Mouse (Mus musculus) hindbrain, postnatal 0 days (tissue): ENCODE measurements at regions not wholly inside any gene's neighbourhood (a gene's known extent, or its start where the extent isn't known, plus 50 kb on each side); places are given as distances from the start of the nearest gene placed in this dataset.

Source experiments
- ATAC-seq: fragments of 200-750 bp; cut with Nextera tagmentation; 2 replicates; pipeline ENCODE4 v1.8.0; 2017; ENCODE audit warnings: mild to moderate bottlenecking, moderate TSS enrichment, moderate library complexity
- DNase-seq: peaks from one replicate; pipeline ENCODE4 v3.0.0-alpha.2; 2015; ENCODE audit warnings: low spot score
- H3K27ac ChIP-seq: fragments of 300-500 bp; sonication (generic); 2 replicates; pipeline ENCODE4 v1.5.1; 2014; ENCODE audit warnings: mild to moderate bottlenecking
- H3K27me3 ChIP-seq: fragments of 300-500 bp; sonication (generic); 2 replicates; pipeline ENCODE4 v1.6.1; 2014; ENCODE audit warnings: low read length, mixed read lengths; ENCODE audit not compliant: insufficient read depth
- H3K36me3 ChIP-seq: fragments of 300-500 bp; sonication (generic); 2 replicates; pipeline ENCODE4 v1.6.1; 2014; ENCODE audit warnings: low read length, mixed read lengths; ENCODE audit not compliant: insufficient read depth
- H3K4me1 ChIP-seq: fragments of 300-500 bp; sonication (generic); 2 replicates; pipeline ENCODE4 v1.6.1; 2014; ENCODE audit warnings: antibody characterized with exemption, low read length, mixed read lengths; ENCODE audit not compliant: insufficient read depth
- H3K4me2 ChIP-seq: fragments of 300-500 bp; sonication (generic); 2 replicates; pipeline ENCODE4 v1.6.1; 2014; ENCODE audit warnings: low read depth, mild to moderate bottlenecking, low read length, moderate library complexity, mixed read lengths
- H3K4me3 ChIP-seq: fragments of 300-500 bp; sonication (generic); 2 replicates; pipeline ENCODE4 v1.5.1; 2014; ENCODE audit warnings: low read length
- H3K9ac ChIP-seq: fragments of 300-500 bp; sonication (generic); replicated peaks from 2 replicates; pipeline ENCODE4 v1.6.1; 2014; ENCODE audit warnings: mild to moderate bottlenecking, low read length, moderate library complexity, mixed read lengths
- H3K9me3 ChIP-seq: fragments of 300-500 bp; sonication (generic); 2 replicates; pipeline ENCODE4 v1.6.1; 2016; ENCODE audit warnings: low read length, mixed read lengths
- CTCF ChIP-seq: IDR thresholded peaks from 2 replicates; pipeline ENCODE4 v1.5.1; 2016; ENCODE audit warnings: antibody characterized with exemption, control low read depth, low read depth
- WGBS: fragments of 180-500 bp; shearing (Covaris S2); extraction: QIAGEN DNeasy Blood & Tissue Kit; methylation state at CpG from one replicate; pipeline ENCODE4 v1.1.7; 2014; 5-methylcytosine and 5-hydroxymethylcytosine counted together

DNA sequence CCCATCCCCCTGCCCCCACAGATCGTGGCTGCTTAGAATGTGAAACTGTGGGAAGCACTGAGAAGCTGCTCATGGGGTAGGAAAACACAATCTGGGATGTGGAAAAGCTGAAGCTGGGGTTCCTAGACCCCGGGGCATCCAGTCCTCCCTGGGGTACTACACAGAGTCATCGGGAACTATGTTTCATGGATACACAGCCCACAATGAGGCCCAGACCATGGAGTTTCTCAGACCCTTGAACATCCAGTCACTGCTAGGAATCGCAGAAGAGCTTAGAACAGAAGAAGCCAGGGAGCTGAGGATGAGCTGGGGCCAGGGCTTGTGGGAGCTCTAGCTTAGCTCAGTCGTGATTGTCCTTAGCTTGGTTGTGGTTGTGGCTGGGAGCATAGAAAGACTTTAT lies 1541.3 kb upstream of the Pcdh10 start:
- H3K9ac ChIP-seq, result no peak overlapping the region
- H3K27me3 ChIP-seq, result no peaks in the 10 kb centered on the region
- H3K36me3 ChIP-seq, result no peaks in the 10 kb centered on the region
- 85% methylated on average over 5 of the region's 5 CpGs for WGBS
- no peaks in the 10 kb centered on the region for H3K9me3 ChIP-seq
- ATAC-seq (no peak), DNase-seq (no peak)
- TF ChIP-seq CTCF, result no peak
- H3K4me3 ChIP-seq, result no peak overlapping the region
- no peaks in the 10 kb centered on the region for H3K4me1 ChIP-seq
- no peak overlapping the region for H3K27ac ChIP-seq
- no peak overlapping the region for H3K4me2 ChIP-seq

GRCm38 (mm10) chr3:43847386-43847785 lies 1530.8 kb upstream of the Pcdh10 start:
- Histone ChIP-seq H3K27me3 (no peaks in the 10 kb centered on the region), H3K36me3 (no peaks in the 10 kb centered on the region), H3K9ac (no peak overlapping the region), H3K4me1 (no peaks in the 10 kb centered on the region), H3K4me3 (no peak overlapping the region), H3K27ac (no peak overlapping the region), H3K9me3 (no peaks in the 10 kb centered on the region), H3K4me2 (no peak overlapping the region)
- ATAC-seq (no peak), DNase-seq (peak; percentile 1)
- TF ChIP-seq CTCF, result no peak
- WGBS, result 59% methylated on average over 4 of the region's 4 CpGs
